Mouse (Mus musculus) kidney, postnatal 36 days (tissue): ENCODE data around the gene Magi2.

ENCODE experiments used
- DNase-seq, 2 experiments: peaks; one replicate each; pipeline ENCODE4 v3.0.0; 2021 to 2022; ENCODE audit warnings: mixed read lengths in 2 of 2

Magi2 gene

GRCm38 (mm10) chr5:20620596-20621511, 1394.0 kb downstream of the Magi2 start:
- peak; percentile 18 to 46 for DNase-seq

GRCm38 (mm10) chr5:20622417-20622816, 1395.6 kb downstream of the Magi2 start:
- DNase-seq = no peak

GRCm38 (mm10) chr5:20622837-20623573, 1396.2 kb downstream of the Magi2 start:
- no peak for DNase-seq

GRCm38 (mm10) chr5:20625117-20625516, 1398.3 kb downstream of the Magi2 start:
- DNase-seq = no peak

GRCm38 (mm10) chr5:20628954-20629601, 1402.2 kb downstream of the Magi2 start:
- DNase-seq = no peak

GRCm38 (mm10) chr5:20634046-20634769, 1407.4 kb downstream of the Magi2 start:
- DNase-seq = no peak

GRCm38 (mm10) chr5:20634822-20635221, 1408.0 kb downstream of the Magi2 start:
- no peak for DNase-seq

- peak in 1 of 2 experiments; percentile 28 for DNase-seq
Observed at GRCm38 (mm10) chr5:20637300-20637989, 1410.6 kb downstream of the Magi2 start.

GRCm38 (mm10) chr5:20642196-20642595, 1415.4 kb downstream of the Magi2 start:
- no peak for DNase-seq

- DNase-seq = no peak
Observed at GRCm38 (mm10) chr5:20643741-20644140, 1416.9 kb downstream of the Magi2 start.

GRCm38 (mm10) chr5:20646947-20647346, 1420.1 kb downstream of the Magi2 start:
- no peak for DNase-seq

- no peak for DNase-seq
Observed at GRCm38 (mm10) chr5:20653425-20654185, 1426.8 kb downstream of the Magi2 start.

GRCm38 (mm10) chr5:20654766-20655472, 1428.1 kb downstream of the Magi2 start:
- DNase-seq = no peak

GRCm38 (mm10) chr5:20657056-20657455, 1430.2 kb downstream of the Magi2 start:
- DNase-seq = no peak

- DNase-seq = no peak
Observed at GRCm38 (mm10) chr5:20667601-20668000, 1440.8 kb downstream of the Magi2 start.

- no peak for DNase-seq
Observed at GRCm38 (mm10) chr5:20668736-20669355, 1442.0 kb downstream of the Magi2 start.

- DNase-seq = no peak
Observed at GRCm38 (mm10) chr5:20669456-20669855, 1442.6 kb downstream of the Magi2 start.

GRCm38 (mm10) chr5:20671826-20672225, 1445.0 kb downstream of the Magi2 start:
- DNase-seq = no peak

- no peak for DNase-seq
Observed at GRCm38 (mm10) chr5:20674523-20674922, 1447.7 kb downstream of the Magi2 start.

GRCm38 (mm10) chr5:20675163-20675665, 1448.4 kb downstream of the Magi2 start:
- DNase-seq = no peak
